Mouse (Mus musculus): ENCODE data around the gene Pnrc2. TPM values are rescaled to one million over a fixed set of nuclear protein-coding genes. Genes with fewer than 3 reads are reported as not detected.

The Pnrc2 gene
- polyA plus RNA-seq, 1 experiment from 2014 or later: 53.2 TPM

DNA sequence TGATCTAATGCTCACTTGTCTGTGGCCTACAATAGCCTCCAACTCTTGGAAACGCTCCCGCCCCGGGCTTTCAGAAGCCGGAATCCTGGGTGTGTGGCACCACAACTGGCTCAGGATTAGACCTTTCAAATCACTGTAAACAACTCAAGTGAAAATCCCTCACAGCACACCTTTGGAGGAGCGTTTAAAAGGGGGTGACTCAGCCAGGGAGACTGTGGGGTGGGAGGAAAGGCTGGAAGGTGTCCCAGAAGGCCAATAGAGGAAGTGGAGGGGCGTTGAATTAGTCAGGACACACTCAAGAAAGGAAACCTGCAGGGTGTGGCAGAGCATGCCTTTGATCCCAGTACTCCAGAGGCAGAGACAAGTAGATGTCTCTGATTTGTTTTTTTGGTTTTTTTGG is 29.2 kb downstream of the Pnrc2 start:
- WGBS (ENCODE audit: insufficient replicate concordance): 80% methylated on average over 6 of the region's 6 CpGs
- no peak overlapping the region for H3K4me2 ChIP-seq (ENCODE audit: low read depth, low read length)
- H3K4me3 ChIP-seq (ENCODE audit: low read depth, low read length): no peak overlapping the region
- no peak for ATAC-seq
- H3K27me3 ChIP-seq (ENCODE audit: insufficient read depth, low read length): no peaks in the 10 kb centered on the region
- DNase-seq: no peak
- H3K27ac ChIP-seq (ENCODE audit: low read depth): no peak overlapping the region
- H3K9ac ChIP-seq (replicated peaks): no peak overlapping the region
- no peaks in the 10 kb centered on the region for H3K4me1 ChIP-seq (ENCODE audit: insufficient read depth)
- H3K36me3 ChIP-seq (replicated peaks; ENCODE audit: insufficient read depth, low read length): no peaks in the 10 kb centered on the region
- peaks cover 5% of the 10 kb centered on the region; the same call in 1 of the 2 replicates for H3K9me3 ChIP-seq (ENCODE audit: low read length)
- TF ChIP-seq CTCF (IDR thresholded peaks at IDR 0.05; ENCODE audit: low read depth) (no peak), EP300 (IDR thresholded peaks at IDR 0.05; ENCODE audit: low read depth) (no peak)

DNA sequence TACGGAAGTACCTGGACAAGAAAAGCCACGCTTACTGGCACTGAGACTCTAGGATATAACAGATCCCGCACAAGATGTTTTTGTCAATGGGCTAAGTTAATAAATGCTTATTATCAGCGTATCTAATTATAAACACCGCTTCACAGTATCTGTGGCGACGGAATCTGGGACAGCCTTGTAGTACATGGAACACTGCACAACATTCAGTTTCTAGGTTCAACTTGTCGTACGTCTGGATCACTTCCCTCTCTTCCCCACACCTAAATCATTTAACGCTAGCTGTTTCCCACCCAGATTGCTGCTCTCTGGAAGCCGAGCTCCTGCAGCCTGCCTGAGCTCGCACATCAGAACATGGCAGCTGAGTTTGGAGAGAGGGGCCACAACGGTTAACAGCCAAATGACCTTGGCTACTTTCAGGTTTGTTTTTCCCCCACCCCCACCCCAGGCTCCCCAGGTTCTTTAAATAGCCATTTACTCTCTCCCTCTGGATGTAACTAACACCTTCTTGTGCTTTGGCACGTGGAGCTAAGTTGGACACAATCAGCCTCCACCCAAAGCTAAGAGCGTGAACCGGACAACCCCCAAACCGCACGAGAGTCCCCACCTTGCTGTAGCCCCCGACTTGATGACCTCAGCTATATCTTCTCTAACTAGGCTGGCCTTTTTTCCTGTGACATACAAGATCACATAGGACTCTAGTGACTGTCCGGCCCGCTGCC is 34.2 kb downstream of the Pnrc2 start:
- Histone ChIP-seq H3K4me1 (ENCODE audit: insufficient read depth) (no peaks in the 10 kb centered on the region), H3K4me3 (ENCODE audit: low read depth, low read length) (no peak overlapping the region), H3K27ac (ENCODE audit: low read depth) (no peak overlapping the region), H3K4me2 (ENCODE audit: low read depth, low read length) (no peak overlapping the region), H3K9me3 (ENCODE audit: low read length) (no peaks in the 10 kb centered on the region), H3K9ac (replicated peaks) (no peak overlapping the region), H3K27me3 (ENCODE audit: insufficient read depth, low read length) (no peaks in the 10 kb centered on the region), H3K36me3 (replicated peaks; ENCODE audit: insufficient read depth, low read length) (no peaks in the 10 kb centered on the region)
- TF ChIP-seq EP300 (IDR thresholded peaks at IDR 0.05; ENCODE audit: low read depth) (no peak), CTCF (IDR thresholded peaks at IDR 0.05; ENCODE audit: low read depth) (no peak)
- 76% methylated on average over 21 of the region's 21 CpGs for WGBS (ENCODE audit: insufficient replicate concordance)
- DNase-seq: no peak
- no peak for ATAC-seq

- no peak overlapping the region for H3K4me3 ChIP-seq (ENCODE audit: low read depth, low read length)
- H3K9ac ChIP-seq (replicated peaks): no peak overlapping the region
- no peaks in the 10 kb centered on the region for H3K27me3 ChIP-seq (ENCODE audit: insufficient read depth, low read length)
- no peak for DNase-seq
- H3K9me3 ChIP-seq (ENCODE audit: low read length): no peaks in the 10 kb centered on the region
- no peaks in the 10 kb centered on the region for H3K36me3 ChIP-seq (replicated peaks; ENCODE audit: insufficient read depth, low read length)
- H3K4me1 ChIP-seq (ENCODE audit: insufficient read depth): no peaks in the 10 kb centered on the region
- no peak overlapping the region for H3K4me2 ChIP-seq (ENCODE audit: low read depth, low read length)
- TF ChIP-seq EP300 (IDR thresholded peaks at IDR 0.05; ENCODE audit: low read depth) (no peak), CTCF (IDR thresholded peaks at IDR 0.05; ENCODE audit: low read depth) (no peak)
- no peak overlapping the region for H3K27ac ChIP-seq (ENCODE audit: low read depth)
- WGBS (ENCODE audit: insufficient replicate concordance): 72% methylated on average over 3 of the region's 3 CpGs
- ATAC-seq: no peak
Observed at GRCm38 (mm10) chr4:135838925-135839292, 34.7 kb downstream of the Pnrc2 start.

DNA sequence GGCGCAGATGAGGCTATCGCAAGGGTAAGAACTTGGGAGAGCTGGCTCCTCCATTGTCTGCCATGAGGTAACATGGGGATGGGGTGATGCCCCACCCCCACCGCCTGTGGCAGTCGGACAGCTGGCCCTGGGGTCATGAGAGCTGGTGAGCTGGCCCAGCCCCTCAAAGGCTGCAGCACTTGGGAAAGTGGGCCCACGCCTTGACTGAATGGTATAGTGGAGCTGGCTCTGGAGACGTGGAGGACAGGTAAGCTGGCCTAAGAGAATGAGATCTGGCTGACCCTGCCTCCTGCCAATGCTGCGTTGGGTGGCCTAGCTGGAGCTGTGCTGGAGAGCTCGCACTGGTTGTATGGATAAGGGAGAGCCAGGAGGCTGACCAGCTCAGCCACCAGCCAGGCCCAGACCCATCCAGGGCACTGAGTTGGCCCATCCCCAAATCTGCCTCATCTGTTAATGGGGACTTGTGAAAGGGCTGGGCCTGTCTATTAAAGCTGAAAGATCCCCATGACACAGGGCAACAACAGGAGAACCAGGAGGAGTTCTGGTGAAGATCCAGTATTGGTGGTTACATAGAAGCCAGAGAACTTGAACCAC is 39.4 kb downstream of the Pnrc2 start:
- Histone ChIP-seq H3K36me3 (replicated peaks; ENCODE audit: insufficient read depth, low read length) (no peaks in the 10 kb centered on the region), H3K4me1 (ENCODE audit: insufficient read depth) (no peaks in the 10 kb centered on the region), H3K27me3 (ENCODE audit: insufficient read depth, low read length) (no peaks in the 10 kb centered on the region), H3K4me3 (ENCODE audit: low read depth, low read length) (no peak overlapping the region), H3K4me2 (ENCODE audit: low read depth, low read length) (no peak overlapping the region), H3K9me3 (ENCODE audit: low read length) (no peaks in the 10 kb centered on the region), H3K9ac (replicated peaks) (no peak overlapping the region), H3K27ac (ENCODE audit: low read depth) (no peak overlapping the region)
- WGBS (ENCODE audit: insufficient replicate concordance): 85% methylated on average over 8 of the region's 8 CpGs
- ATAC-seq (no peak), DNase-seq (no peak)
- TF ChIP-seq EP300 (IDR thresholded peaks at IDR 0.05; ENCODE audit: low read depth) (no peak), CTCF (IDR thresholded peaks at IDR 0.05; ENCODE audit: low read depth) (no peak)

DNA sequence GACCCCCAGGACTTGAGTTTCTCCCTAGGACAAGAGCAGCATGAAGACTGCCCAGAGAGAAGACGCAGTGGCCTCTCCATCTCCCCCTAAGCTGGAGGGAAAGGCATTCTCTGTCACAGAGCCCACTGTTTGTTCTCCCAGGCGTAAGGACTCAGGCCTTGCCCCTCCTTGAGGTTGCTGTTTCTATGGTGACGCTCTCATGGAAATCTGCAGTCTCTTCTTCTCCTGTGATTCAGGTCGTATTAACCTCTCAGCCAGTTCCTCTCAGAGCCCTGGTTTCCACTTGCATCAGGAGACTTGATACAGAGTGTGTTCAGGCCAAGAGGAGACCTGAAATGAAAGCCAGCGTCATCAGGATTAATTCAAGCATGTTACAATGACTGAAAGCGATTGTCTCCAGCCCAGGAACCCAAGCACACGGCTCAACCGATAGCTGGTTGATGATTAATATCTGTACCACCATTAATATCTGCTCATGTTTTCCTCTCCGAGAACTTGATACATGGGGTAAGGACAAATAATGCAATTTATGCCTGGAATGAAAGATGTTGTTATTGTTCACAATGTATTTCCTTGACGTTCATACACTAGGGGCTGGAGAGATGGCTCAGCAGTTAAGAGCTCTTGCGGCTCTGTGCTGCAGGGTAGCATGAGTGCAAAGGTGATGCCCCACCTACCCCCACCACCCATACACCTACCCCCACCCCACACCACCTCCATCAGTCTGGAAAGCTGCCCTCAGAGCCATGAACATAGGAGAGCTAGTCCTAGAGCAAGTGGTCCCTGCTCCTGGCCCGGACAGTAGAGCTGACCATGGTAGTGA is 40.1 kb downstream of the Pnrc2 start:
- 74% methylated on average over 12 of the region's 12 CpGs for WGBS (ENCODE audit: insufficient replicate concordance)
- no peaks in the 10 kb centered on the region for H3K9me3 ChIP-seq (ENCODE audit: low read length)
- no peak overlapping the region for H3K4me2 ChIP-seq (ENCODE audit: low read depth, low read length)
- ATAC-seq: no peak
- H3K4me1 ChIP-seq (ENCODE audit: insufficient read depth): peaks cover 2% of the 10 kb centered on the region
- no peak for DNase-seq
- no peaks in the 10 kb centered on the region for H3K36me3 ChIP-seq (replicated peaks; ENCODE audit: insufficient read depth, low read length)
- no peak overlapping the region for H3K27ac ChIP-seq (ENCODE audit: low read depth)
- no peaks in the 10 kb centered on the region for H3K27me3 ChIP-seq (ENCODE audit: insufficient read depth, low read length)
- H3K9ac ChIP-seq (replicated peaks): no peak overlapping the region
- TF ChIP-seq CTCF (IDR thresholded peaks at IDR 0.05; ENCODE audit: low read depth) (no peak), EP300 (IDR thresholded peaks at IDR 0.05; ENCODE audit: low read depth) (no peak)
- no peak overlapping the region for H3K4me3 ChIP-seq (ENCODE audit: low read depth, low read length)

- ATAC-seq: no peak
- Histone ChIP-seq H3K4me1 (ENCODE audit: insufficient read depth) (peaks cover 5% of the 10 kb centered on the region), H3K4me2 (ENCODE audit: low read depth, low read length) (no peak overlapping the region), H3K36me3 (replicated peaks; ENCODE audit: insufficient read depth, low read length) (no peaks in the 10 kb centered on the region), H3K9ac (replicated peaks) (no peak overlapping the region), H3K9me3 (ENCODE audit: low read length) (no peaks in the 10 kb centered on the region), H3K27ac (ENCODE audit: low read depth) (no peak overlapping the region), H3K27me3 (ENCODE audit: insufficient read depth, low read length) (no peaks in the 10 kb centered on the region), H3K4me3 (ENCODE audit: low read depth, low read length) (no peak overlapping the region)
- TF ChIP-seq EP300 (IDR thresholded peaks at IDR 0.05; ENCODE audit: low read depth) (no peak), CTCF (IDR thresholded peaks at IDR 0.05; ENCODE audit: low read depth) (no peak)
- WGBS (ENCODE audit: insufficient replicate concordance): 79% methylated on average over 11 of the region's 11 CpGs
- DNase-seq: no peak
Observed at GRCm38 (mm10) chr4:135832070-135832469, 41.6 kb downstream of the Pnrc2 start.
